Mouse (Mus musculus) telencephalon, adult 2 months (tissue): ENCODE measurements around the gene Fkbp2.

Experiments
- DNase-seq: peaks from one replicate; pipeline ENCODE4 v3.0.0-alpha.2; 2011; ENCODE audit warnings: low read depth, low spot score

The Fkbp2 gene

GRCm38 (mm10) chr19:6980381-6981093 lies at the start of gene Fkbp2:
Fkbp2 (minus strand) TSS chr19:6980501.
- peak; percentile 97 for DNase-seq

GRCm38 (mm10) chr19:7029531-7029930 lies 49.2 kb upstream of the Fkbp2 start:
- peak; percentile 85 for DNase-seq

- peak; percentile 13 for DNase-seq
These were observed 39.9 kb upstream of the Fkbp2 start for GRCm38 (mm10) chr19:7020224-7020641.

GRCm38 (mm10) chr19:7019191-7019590 lies 38.9 kb upstream of the Fkbp2 start, which contains the start of gene Fermt3:
Fermt3 (minus strand) TSS chr19:7019469.
- peak; percentile 18 for DNase-seq

- no peak for DNase-seq
These were observed 38.2 kb upstream of the Fkbp2 start for GRCm38 (mm10) chr19:7018546-7018945.

- DNase-seq, result no peak
These were observed 37.5 kb upstream of the Fkbp2 start for GRCm38 (mm10) chr19:7017541-7018457.

GRCm38 (mm10) chr19:7014481-7015135 lies 34.3 kb upstream of the Fkbp2 start:
- no peak for DNase-seq

- DNase-seq, result no peak
These were observed 33.7 kb upstream of the Fkbp2 start for GRCm38 (mm10) chr19:7013984-7014383.

GRCm38 (mm10) chr19:7012426-7012825 lies 32.1 kb upstream of the Fkbp2 start:
- DNase-seq, result no peak

- DNase-seq, result no peak
These were observed 26.7 kb upstream of the Fkbp2 start for GRCm38 (mm10) chr19:7006892-7007593.

GRCm38 (mm10) chr19:6999360-7000063 lies 19.2 kb upstream of the Fkbp2 start:
- DNase-seq, result no peak

- no peak for DNase-seq
These were observed 17.5 kb upstream of the Fkbp2 start for GRCm38 (mm10) chr19:6997721-6998290.

GRCm38 (mm10) chr19:6996006-6996405 lies 15.7 kb upstream of the Fkbp2 start, which contains the start of the genes Nudt22 and Trpt1:
Nudt22 (minus strand) TSS chr19:6996117.
Trpt1 (plus strand) TSS chr19:6996131.
- no peak for DNase-seq

GRCm38 (mm10) chr19:6995255-6995991 lies 15.1 kb upstream of the Fkbp2 start:
- DNase-seq, result no peak

GRCm38 (mm10) chr19:6994489-6994888 lies 14.2 kb upstream of the Fkbp2 start:
- no peak for DNase-seq

- DNase-seq, result no peak
These were observed 13.7 kb upstream of the Fkbp2 start for GRCm38 (mm10) chr19:6994002-6994401.

GRCm38 (mm10) chr19:6993011-6993770 lies 12.9 kb upstream of the Fkbp2 start:
- no peak for DNase-seq

- DNase-seq, result peak; percentile 95
These were observed 11.9 kb upstream of the Fkbp2 start, which contains the start of gene Dnajc4 for GRCm38 (mm10) chr19:6992011-6992858. Dnajc4 (minus strand) TSS chr19:6992572.
